Mouse (Mus musculus): ENCODE results near the gene Pbx3.

The Pbx3 gene

DNA sequence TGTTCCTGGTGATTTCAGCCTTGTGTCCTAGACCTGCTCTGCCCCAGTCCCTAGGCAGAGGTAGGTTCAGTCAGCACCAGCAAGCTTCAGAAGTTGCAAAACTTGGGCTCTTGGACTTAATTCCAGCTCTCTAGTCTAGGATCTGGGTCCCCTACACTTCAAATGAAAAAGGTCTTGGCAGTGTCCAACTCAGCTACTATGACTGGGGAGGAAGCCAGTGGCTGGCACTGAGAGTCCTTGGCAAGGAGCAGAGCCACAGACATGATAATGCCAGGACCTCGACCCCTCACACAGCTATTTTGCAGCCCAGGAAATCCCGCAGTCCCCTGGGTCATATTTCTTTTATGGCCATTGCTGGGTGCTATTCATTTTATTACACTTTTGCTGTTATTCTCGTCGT lies 225.9 kb downstream of the Pbx3 start:
- no peak for DNase-seq (ENCODE audit: low read depth, low spot score)

GRCm38 (mm10) chr2:34146431-34146830 lies 226.5 kb downstream of the Pbx3 start:
- no peak for DNase-seq (ENCODE audit: low read depth, low spot score)

DNA sequence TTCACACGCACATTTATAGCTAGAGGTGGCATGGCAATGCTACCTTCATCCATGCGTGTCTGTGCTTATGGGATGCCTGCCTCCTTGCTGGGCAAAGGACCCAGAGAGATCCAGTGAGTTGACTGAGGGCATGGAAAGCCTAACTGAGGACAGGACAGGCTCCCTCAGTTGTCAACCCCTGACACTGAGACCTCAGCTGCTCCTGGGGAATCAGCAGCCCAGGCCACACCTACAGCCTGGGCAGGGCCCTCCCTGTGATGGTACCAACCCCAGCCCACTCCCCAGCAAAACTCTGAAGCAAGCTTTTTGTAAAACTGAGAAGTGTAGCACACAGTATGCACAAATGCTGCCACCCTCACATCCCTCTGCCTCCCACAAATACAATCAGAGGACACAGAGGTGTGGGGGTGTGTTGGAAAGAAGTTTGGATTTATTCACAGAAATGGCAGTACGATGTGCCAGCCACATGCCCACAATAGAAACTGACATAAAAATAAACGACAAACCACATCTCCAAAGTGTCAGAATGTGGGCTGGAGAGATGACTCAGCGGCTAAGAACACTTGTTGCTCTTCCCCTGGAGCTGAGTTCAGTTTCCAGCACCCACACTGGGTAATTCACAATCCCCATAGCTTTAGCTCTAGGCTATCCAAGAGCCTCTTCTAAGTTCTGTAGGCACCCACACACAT lies 233.3 kb downstream of the Pbx3 start:
- no peak for DNase-seq (ENCODE audit: low read depth, low spot score)

GRCm38 (mm10) chr2:34135316-34135715 lies 237.6 kb downstream of the Pbx3 start:
- DNase-seq (ENCODE audit: low read depth, low spot score) = no peak

- DNase-seq (ENCODE audit: low read depth, low spot score) = no peak
These were observed 240.2 kb downstream of the Pbx3 start for GRCm38 (mm10) chr2:34132751-34133150.

- DNase-seq (ENCODE audit: low read depth, low spot score) = no peak
These were observed 243.2 kb downstream of the Pbx3 start for GRCm38 (mm10) chr2:34129674-34130267.

DNA sequence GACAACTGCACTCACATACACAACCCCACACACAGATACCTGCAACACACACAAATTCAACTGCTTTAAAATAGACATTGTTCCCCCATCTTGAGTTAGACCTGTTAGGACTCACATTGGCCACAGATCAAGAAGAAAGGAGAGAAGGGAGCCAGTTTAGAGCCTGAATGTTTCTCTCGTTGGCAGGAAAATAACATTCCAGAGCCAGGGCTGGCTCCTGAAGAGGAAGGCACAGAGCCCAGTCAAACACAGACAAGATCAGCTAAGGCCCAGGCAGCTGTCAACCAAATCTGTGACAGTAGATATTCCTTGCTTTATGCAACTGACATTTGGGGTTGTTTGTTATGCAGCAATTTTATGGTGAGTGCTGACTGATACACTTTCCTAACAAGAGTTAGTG lies 245.1 kb downstream of the Pbx3 start:
- DNase-seq (ENCODE audit: low read depth, low spot score) = no peak

- DNase-seq (ENCODE audit: low read depth, low spot score) = no peak
These were observed 249.0 kb downstream of the Pbx3 start for GRCm38 (mm10) chr2:34123896-34124295.

All from ES-CJ7 (cell line).